Mouse (Mus musculus) Patski (cell line): ENCODE data around the gene Cacul1. TPM values are rescaled to one million over a fixed set of nuclear protein-coding genes. Genes with fewer than 3 reads are reported as not detected.
A peak's percentile ranks its signal among the peaks of the same experiment; 100 is the strongest.
"Not testable (repeated sequence)": the region's sequence is repeated elsewhere in the genome, so short reads cannot be mapped to it uniquely, and the experiment has no call there.

Experiments used
- ATAC-seq: fragments of 100-300 bp; one replicate; pipeline ENCODE4 v1.8.0; 2021
- CTCF ChIA-PET: fragments of 350-600 bp; sonication (Branson Sonifier 250); formaldehyde crosslinking; loops from one replicate; lab custom pipeline; 2022; ENCODE audit warnings: inconsistent platforms; lab: Charles Lee
- POLR2A ChIA-PET: fragments of 350-600 bp; sonication (Branson Sonifier 250); formaldehyde crosslinking; loops from one replicate; lab custom pipeline; 2022; ENCODE audit warnings: antibody characterized with exemption, inconsistent platforms; lab: Charles Lee
- DNase-seq: peaks from one replicate; pipeline ENCODE4 v3.0.0-alpha.2; 2011; ENCODE audit warnings: low read depth, low spot score
- H3K27me3 ChIP-seq: fragments of 371-371 bp; one replicate; pipeline ENCODE4 v1.5.1; 2021
- CTCF ChIP-seq: fragments of 100-300 bp; IDR thresholded peaks from one replicate; pipeline ENCODE4 v1.5.1; 2021
- in situ Hi-C: fragments of 300-500 bp; cut with MboI; formaldehyde crosslinking; loops from 3 replicates; pipeline ENCODE4 v1.11.1; 2018; ENCODE audit warnings: low pct_unique_long_range_greater_than_20kb, mixed read lengths
- polyA plus RNA-seq: library from polyadenylated mRNA; unstranded; gene quantifications from one replicate; pipeline ENCODE4 v1.2.3, GENCODE M21; 2021

Cacul1 gene
- polyA plus RNA-seq: 84.2 TPM

DNA sequence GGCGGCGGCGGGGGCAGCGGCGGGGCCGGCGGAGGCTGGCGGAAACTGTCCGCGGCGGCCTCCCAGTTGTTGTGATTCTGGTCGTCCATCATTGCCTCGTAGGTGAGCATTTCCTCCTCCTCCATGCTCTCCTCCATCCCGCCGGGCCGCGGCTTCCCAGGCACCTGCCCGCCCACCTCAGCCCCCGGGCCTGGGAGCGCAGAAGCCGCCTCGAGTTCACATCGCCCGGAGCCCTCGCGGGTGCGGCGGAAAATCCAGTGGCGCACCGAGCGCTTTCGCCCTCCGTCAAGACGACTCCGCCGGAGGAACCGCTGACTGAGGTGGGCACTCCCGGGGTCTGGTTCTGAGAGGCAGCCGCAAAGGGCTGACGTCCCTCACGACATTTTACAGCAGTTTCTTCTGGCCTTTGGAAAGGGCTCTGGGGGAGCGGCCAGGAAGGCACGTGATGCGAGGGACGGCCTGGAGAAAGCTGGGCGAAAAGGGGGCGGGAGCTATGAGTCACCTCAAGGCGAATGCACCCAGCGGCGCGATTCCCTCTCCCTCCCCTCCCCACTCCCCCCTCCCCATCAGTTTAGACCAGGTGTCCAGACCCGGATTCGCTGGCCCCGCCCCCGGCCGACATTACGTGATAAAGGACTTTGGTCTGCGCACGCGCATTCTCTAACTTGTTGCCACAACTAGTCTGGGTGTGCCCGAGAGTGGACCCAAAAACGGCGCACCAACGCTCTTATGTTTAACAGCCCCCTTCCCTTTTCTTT lies at the start of gene Cacul1:
Cacul1 (minus strand) TSS at position 444 of the 758 bp plus-strand sequence.
- ChIA-PET CTCF (interaction anchor here (1.4 to 2.9 kb wide), 4 partner anchors 11 to 34 kb away, joined by 3 to 15 read pairs (median 6); no protein-coding TSS in a partner anchor), POLR2A (interaction anchor here (1.2 kb wide), 1 partner anchor 34 kb away, joined by 5 read pairs; no protein-coding TSS in a partner anchor)
- ATAC-seq: peak; percentile 48
- TF ChIP-seq CTCF: no peak
- no peaks in the 10 kb centered on the region for H3K27me3 ChIP-seq
- in situ Hi-C loops: no loop called here
- DNase-seq: peak; percentile 89

DNA sequence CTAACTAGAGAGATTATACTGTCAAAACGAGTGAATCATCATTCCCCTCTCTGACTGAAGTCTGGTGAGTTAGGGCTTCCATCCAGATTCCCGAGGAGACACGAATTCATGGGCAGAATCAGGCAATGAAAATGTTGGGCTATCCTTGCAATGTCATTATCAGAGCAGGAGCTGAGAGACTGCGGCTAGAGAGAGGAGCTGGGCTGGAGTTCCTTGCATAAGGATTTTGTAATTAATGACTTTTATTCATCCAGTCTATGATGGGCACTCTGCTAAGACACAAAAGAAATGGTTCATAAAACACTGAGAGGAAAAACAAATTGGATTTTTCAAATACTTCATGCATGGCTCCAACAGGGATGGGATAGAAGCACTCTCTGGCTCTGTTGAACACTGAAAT lies 38.6 kb upstream of the Cacul1 start:
- in situ Hi-C loops: loop anchor here (10.0 kb wide), 1 partner anchor 155 kb away; the partner anchor contains the start of gene Prlhr
- ATAC-seq (peak; percentile 82), DNase-seq (peak; percentile 75)
- ChIA-PET CTCF (interaction anchor here (1.0 to 2.2 kb wide), 6 partner anchors 9 to 182 kb away, joined by 3 to 7 read pairs (median 4); no protein-coding TSS in a partner anchor), POLR2A (interaction anchor here (0.6 to 1.5 kb wide), 3 partner anchors 32 to 166 kb away, joined by 3 to 4 read pairs (median 3); no protein-coding TSS in a partner anchor)
- no peak for TF ChIP-seq CTCF
- no peaks in the 10 kb centered on the region for H3K27me3 ChIP-seq

DNA sequence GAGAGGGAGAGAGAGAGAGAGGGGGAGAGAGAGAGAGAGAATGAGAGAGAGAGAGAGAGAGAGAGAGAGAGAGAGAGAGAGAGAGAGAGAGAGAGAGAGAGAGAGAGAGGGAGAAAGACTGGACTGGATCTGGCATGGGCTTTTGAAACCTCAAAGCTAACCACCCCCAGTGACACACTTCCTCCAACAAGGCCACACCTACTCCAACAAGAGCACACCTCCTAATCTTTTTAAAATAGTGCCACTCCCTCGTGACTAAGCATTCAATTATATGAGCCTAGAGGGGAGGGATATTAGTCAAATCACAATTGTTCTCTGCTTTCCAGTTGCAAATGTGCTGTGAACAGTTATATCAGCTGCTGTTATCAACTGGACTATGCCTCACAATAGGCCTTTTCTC lies 36.2 kb upstream of the Cacul1 start:
- DNase-seq: no peak
- ATAC-seq: no peak
- no peaks in the 10 kb centered on the region for H3K27me3 ChIP-seq
- POLR2A ChIA-PET: interaction anchor here (0.6 kb wide), 1 partner anchor 30 kb away, joined by 5 read pairs; no protein-coding TSS in a partner anchor
- in situ Hi-C loops: loop anchor here (10.0 kb wide), 1 partner anchor 152 kb away; the partner anchor contains the start of gene Prlhr
- CTCF ChIA-PET: interaction anchor here (1.3 kb wide), 1 partner anchor 34 kb away, joined by 3 read pairs; no protein-coding TSS in a partner anchor
- no peak for TF ChIP-seq CTCF

- no peak for TF ChIP-seq CTCF
- peak; percentile 91 for DNase-seq
- in situ Hi-C loops: loop anchor here (10.0 kb wide), 1 partner anchor 151 kb away; the partner anchor contains the start of gene Prlhr
- peak; percentile 55 for ATAC-seq
- H3K27me3 ChIP-seq: no peaks in the 10 kb centered on the region
- ChIA-PET CTCF (interaction anchor here (1.0 to 1.8 kb wide), 5 partner anchors 10 to 40 kb away, joined by 3 to 7 read pairs (median 4); no protein-coding TSS in a partner anchor), POLR2A (interaction anchor here (1.1 to 1.3 kb wide), 2 partner anchors 28 to 36 kb away, joined by 3 read pairs; no protein-coding TSS in a partner anchor)
Measured at GRCm38 (mm10) chr19:60615470-60616200, 34.8 kb upstream of the Cacul1 start.

GRCm38 (mm10) chr19:60611525-60612215 lies 30.8 kb upstream of the Cacul1 start:
- ChIA-PET CTCF (interaction anchor here (0.7 to 2.9 kb wide), 6 partner anchors 9 to 173 kb away, joined by 3 to 11 read pairs (median 3); no protein-coding TSS in a partner anchor), POLR2A (no interaction called here)
- H3K27me3 ChIP-seq: no peaks in the 10 kb centered on the region
- in situ Hi-C loops: loop anchor here (10.0 kb wide), 1 partner anchor 147 kb away; the partner anchor contains the start of gene Prlhr
- TF ChIP-seq CTCF: no peak
- no peak for DNase-seq
- ATAC-seq: no peak

DNA sequence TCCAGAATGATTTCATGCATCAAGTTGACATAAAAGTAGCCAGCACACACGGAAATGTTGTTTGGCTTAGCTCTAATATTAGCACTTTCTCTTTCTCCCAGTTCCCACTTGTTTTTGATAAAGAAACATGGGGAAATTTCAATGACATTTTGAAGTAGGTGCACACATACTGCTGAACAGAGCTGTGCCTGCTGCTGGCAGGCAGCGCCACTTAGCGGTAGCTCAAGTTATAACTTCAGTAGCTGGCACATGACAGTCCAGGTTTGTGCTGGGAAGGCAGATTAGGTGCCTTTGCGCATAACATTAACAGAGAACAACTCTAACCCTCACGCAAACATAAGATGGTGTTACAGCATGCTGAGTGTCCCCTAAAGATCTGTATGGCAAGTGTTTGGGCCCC lies 27.9 kb upstream of the Cacul1 start:
- H3K27me3 ChIP-seq: no peaks in the 10 kb centered on the region
- ATAC-seq (peak; percentile 57), DNase-seq (no peak)
- POLR2A ChIA-PET: interaction anchor here (0.6 kb wide), 1 partner anchor 178 kb away, joined by 3 read pairs; no protein-coding TSS in a partner anchor
- TF ChIP-seq CTCF: peak; percentile 97
- in situ Hi-C loops: no loop called here
- CTCF ChIA-PET: interaction anchor here (0.9 to 5.0 kb wide), 16 partner anchors 10 to 171 kb away, joined by 3 to 26 read pairs (median 5); no protein-coding TSS in a partner anchor

DNA sequence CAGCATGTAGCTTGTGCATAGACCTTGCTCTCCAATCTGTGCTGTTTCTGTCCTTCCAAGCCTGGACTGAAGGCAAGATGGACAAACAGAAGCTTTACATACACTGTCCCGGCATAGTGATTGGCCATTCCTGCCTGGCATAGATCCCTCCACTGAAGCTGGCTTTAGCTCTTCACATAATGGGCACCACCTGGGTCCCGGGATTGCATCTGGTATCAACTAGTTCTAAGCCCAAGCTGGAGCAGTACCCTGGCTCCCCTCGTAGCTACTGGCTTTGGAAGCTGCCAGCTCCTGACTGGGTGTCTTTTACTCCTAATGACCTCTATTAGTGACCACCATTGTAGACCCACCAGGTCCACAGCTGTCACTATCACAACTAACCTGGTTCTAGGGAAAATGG lies 22.8 kb upstream of the Cacul1 start:
- in situ Hi-C loops: no loop called here
- CTCF ChIA-PET: interaction anchor here (1.0 to 1.4 kb wide), 2 partner anchors 11 to 22 kb away, joined by 4 to 5 read pairs; no protein-coding TSS in a partner anchor
- no peaks in the 10 kb centered on the region for H3K27me3 ChIP-seq
- DNase-seq (no peak), ATAC-seq (no peak)
- POLR2A ChIA-PET: interaction anchor here (0.5 kb wide), 1 partner anchor 19 kb away, joined by 3 read pairs; no protein-coding TSS in a partner anchor
- TF ChIP-seq CTCF: no peak

- POLR2A ChIA-PET, H3K27me3 ChIP-seq, in situ Hi-C loops, DNase-seq, ATAC-seq: not testable (repeated sequence)
- CTCF ChIA-PET: interaction anchor here (1.5 kb wide), 1 partner anchor 9 kb away, joined by 4 read pairs; no protein-coding TSS in a partner anchor
Measured at GRCm38 (mm10) chr19:60602066-60602465, 21.2 kb upstream of the Cacul1 start.

GRCm38 (mm10) chr19:60598025-60598697 lies 17.3 kb upstream of the Cacul1 start:
- H3K27me3 ChIP-seq: no peaks in the 10 kb centered on the region
- DNase-seq: no peak
- CTCF ChIA-PET: interaction anchor here (1.1 to 1.5 kb wide), 4 partner anchors 9 to 72 kb away, joined by 3 to 8 read pairs (median 4); no protein-coding TSS in a partner anchor
- POLR2A ChIA-PET: interaction anchor here (0.6 kb wide), 1 partner anchor 94 kb away, joined by 3 read pairs; no protein-coding TSS in a partner anchor
- in situ Hi-C loops: no loop called here
- no peak for TF ChIP-seq CTCF
- no peak for ATAC-seq
